Mouse (Mus musculus) embryonic stem cell, embryonic (primary cell): ENCODE measurements around the gene Smap2.

ENCODE experiments used
- CTCF ChIA-PET, 4 experiments: fragments of 300-600 bp in 2 of 4; fragments of 350-600 bp in 2 of 4; sonication (Branson Sonifier 250); formaldehyde crosslinking; loops; one replicate each; lab custom pipeline; 2022; ENCODE audit warnings: inconsistent platforms in 2 of 4; lab: Charles Lee
- POLR2A ChIA-PET, 4 experiments: fragments of 300-600 bp in 2 of 4; fragments of 350-600 bp in 2 of 4; sonication (Branson Sonifier 250); formaldehyde crosslinking; loops; one replicate each; lab custom pipeline; 2022; ENCODE audit warnings: antibody characterized with exemption in 4 of 4, inconsistent platforms in 1 of 4; lab: Charles Lee

The Smap2 gene

DNA sequence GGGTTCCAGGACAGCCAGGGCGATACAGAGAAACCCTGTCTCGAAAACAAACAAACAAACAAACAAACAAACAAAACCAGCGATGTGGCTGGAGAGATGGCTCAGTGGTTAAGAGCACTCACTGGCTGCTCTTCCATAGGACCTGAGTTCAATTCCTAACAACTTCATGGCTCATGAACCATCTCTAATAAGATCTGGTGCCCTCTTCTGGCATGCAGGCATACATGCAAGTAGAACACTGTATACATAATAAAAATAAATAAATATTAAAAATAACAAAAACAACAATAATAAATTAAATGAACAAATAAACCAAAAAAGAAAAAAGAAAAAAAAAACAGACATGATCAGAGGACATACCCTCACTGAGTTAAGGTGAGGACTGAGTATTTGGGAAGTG, 12.6 kb upstream of the Smap2 start:
- POLR2A ChIA-PET: interaction anchor here in 1 of 4 experiments (1.0 to 1.6 kb wide), 3 partner anchors 10 to 13 kb away, joined by 3 to 6 read pairs (median 5); partner anchors contain the start of gene Col9a2
- CTCF ChIA-PET: interaction anchor here in 2 of 4 experiments (1.6 to 2.1 kb wide), 3 partner anchors 13 to 198 kb away, joined by 7 to 29 read pairs (median 18); partner anchors contain the start of gene Smap2 (in 1 of the 2)

DNA sequence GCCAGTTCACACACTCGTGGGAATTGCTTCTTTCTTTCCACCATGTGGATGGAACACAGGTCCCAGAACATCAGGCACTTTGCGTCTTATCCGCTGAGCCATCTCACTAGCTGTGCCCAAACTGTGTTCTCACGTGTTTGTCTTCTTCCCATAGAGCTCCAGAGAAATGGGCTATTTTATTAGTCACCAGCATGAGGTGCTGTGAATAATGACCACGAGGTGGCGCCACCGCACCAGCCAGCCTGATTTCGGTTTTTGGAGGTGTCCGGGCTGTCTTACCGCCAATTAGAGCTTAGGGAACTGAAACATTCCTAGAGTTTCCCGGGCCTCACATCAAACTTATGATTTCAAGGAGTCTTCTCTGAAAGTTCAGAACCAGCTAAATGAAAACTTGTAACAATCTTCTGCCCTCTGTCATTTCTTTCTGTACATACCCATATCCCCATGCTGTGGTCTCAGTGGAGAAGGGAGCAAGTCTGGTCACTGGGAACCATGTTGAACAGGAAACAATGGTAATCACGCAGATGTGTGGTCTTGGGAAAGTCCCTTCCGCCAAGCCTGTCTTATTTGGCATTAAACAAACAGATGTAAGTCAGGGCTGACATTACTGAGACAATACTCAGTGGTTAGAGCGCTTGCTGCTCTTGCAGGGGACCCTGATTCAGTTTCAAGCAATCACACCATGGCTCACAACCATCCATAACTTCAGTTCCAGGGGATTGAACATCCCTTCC, 11.8 kb upstream of the Smap2 start:
- ChIA-PET CTCF (interaction anchor here (0.5 to 2.1 kb wide), 51 partner anchors 9 to 1753 kb away, joined by 3 to 29 read pairs (median 5); partner anchors contain the start of genes Smap2 (in 4 of the 4), Col9a2 (in 3 of the 4), Ctps (in 1 of the 4) and Exo5 (in 1 of the 4)), POLR2A (interaction anchor here in 3 of 4 experiments (0.6 to 3.0 kb wide), 17 partner anchors 9 to 460 kb away, joined by 3 to 23 read pairs (median 3); partner anchors contain the start of genes Exo5 (in 2 of the 3), Smap2 (in 2 of the 3), Col9a2 (in 1 of the 3) and Zmpste24 (in 1 of the 3))

DNA sequence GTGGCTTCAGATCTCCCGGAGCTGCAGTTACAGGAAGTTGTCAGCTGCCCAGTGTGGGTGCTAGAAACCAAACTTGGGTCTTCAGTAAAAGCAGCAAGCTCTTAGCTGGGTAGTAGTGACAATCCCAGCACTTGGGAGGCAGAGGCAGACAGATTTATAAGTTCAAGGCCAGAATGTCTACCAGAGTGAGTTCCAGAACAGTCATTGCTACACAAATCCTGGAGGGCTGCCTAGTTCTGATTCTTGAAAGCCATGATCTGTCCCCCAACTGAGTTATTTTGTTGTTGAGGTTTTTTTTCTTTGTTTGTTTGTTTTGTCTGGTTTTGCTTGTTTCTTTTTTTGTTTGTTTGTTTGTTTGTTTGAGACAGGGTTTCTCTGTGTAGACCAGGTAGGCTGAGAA, 11.1 kb upstream of the Smap2 start:
- ChIA-PET POLR2A (interaction anchor here in 3 of 4 experiments (0.6 to 3.0 kb wide), 14 partner anchors 8 to 459 kb away, joined by 3 to 23 read pairs (median 4); partner anchors contain the start of genes Exo5 (in 2 of the 3), Smap2 (in 2 of the 3) and Zmpste24 (in 1 of the 3)), CTCF (interaction anchor here (0.5 to 2.1 kb wide), 47 partner anchors 8 to 798 kb away, joined by 3 to 29 read pairs (median 5); partner anchors contain the start of genes Smap2 (in 4 of the 4), Col9a2 (in 2 of the 4), Ctps (in 1 of the 4) and Exo5 (in 1 of the 4))

GRCm38 (mm10) chr4:121025681-121026080, 8.6 kb upstream of the Smap2 start:
- POLR2A ChIA-PET: interaction anchor here in 2 of 4 experiments (0.6 to 1.5 kb wide), 3 partner anchors 10 to 96 kb away, joined by 3 to 4 read pairs (median 3); no protein-coding TSS in a partner anchor
- CTCF ChIA-PET: interaction anchor here in 2 of 4 experiments (0.9 to 1.2 kb wide), 2 partner anchors 9 to 202 kb away, joined by 3 to 4 read pairs; partner anchors contain the start of gene Smap2 (in 1 of the 2)

GRCm38 (mm10) chr4:121023941-121024340, 6.9 kb upstream of the Smap2 start:
- POLR2A ChIA-PET: interaction anchor here in 1 of 4 experiments (0.6 to 0.9 kb wide), 3 partner anchors 10 to 372 kb away, joined by 3 to 4 read pairs (median 3); no protein-coding TSS in a partner anchor
- CTCF ChIA-PET: interaction anchor here in 1 of 4 experiments (0.7 to 0.9 kb wide), 2 partner anchors 173 to 331 kb away, joined by 3 read pairs; no protein-coding TSS in a partner anchor

DNA sequence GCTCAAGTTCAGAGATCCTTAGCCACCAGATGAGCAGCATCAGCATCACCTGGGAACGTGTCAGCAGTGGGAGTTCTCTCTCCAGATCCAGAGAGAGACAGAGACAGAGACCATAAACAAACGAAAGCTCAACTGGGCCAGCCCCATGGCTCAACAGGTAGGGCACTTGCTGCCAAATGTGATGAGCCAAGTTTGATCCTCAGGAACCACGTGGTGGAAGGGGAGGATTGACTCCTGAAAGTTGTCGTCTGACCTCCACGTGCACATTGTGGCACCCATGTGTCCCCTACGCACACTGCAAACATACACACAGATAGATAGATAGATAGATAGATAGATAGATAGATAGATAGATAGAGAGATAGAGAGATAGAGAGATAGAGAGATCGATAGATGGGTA, 6.4 kb upstream of the Smap2 start:
- POLR2A ChIA-PET: interaction anchor here in 1 of 4 experiments (0.9 kb wide), 1 partner anchor 19 kb away, joined by 4 read pairs; no protein-coding TSS in a partner anchor
- CTCF ChIA-PET: no interaction called here

- ChIA-PET POLR2A (interaction anchor here in 2 of 4 experiments (0.6 to 2.1 kb wide), 8 partner anchors 10 to 217 kb away, joined by 3 to 9 read pairs (median 4); partner anchors contain the start of genes Col9a2 (in 1 of the 2) and Exo5 (in 1 of the 2)), CTCF (interaction anchor here in 2 of 4 experiments (0.7 kb wide), 2 partner anchors 34 to 220 kb away, joined by 7 to 9 read pairs; no protein-coding TSS in a partner anchor)
These were observed 4.9 kb upstream of the Smap2 start for GRCm38 (mm10) chr4:121021911-121022310.

DNA sequence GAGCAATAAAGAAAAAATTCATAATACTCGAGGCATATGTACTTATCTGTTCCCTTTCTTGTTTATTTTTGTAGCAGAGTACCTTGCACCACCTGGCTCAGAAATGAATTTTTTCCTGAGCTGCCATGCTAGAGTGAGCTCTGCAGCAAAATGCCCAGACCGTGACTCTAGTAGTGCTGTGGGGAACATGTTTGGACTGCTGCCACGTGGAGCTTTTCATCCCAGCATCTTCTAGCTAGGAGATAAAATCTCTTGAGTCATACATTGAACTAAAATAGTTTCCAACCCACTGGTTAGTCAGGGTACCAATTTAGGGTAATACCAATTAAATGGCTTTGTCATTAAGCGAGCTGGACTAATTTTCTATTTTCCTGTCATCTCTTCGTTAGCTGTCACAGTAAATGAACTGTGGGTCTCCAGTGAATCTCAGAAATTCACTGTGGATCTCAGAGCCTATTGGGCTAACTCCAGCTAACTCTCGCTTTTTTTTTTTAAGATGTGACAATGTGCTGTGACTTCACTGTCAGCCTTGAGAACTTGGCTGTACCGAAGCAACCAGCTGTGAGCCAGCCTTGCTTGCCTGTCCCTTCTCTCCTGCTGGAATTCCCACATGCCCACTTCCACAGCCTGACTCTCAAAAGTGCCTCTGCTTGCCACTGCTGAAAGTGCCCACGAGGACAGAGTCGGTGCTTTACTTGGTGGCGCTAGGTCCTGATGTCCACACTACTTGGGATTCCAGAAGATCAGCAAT, 3.2 kb upstream of the Smap2 start:
- ChIA-PET CTCF (interaction anchor here in 3 of 4 experiments (0.6 to 2.2 kb wide), 3 partner anchors 8 to 399 kb away, joined by 4 to 12 read pairs (median 10); no protein-coding TSS in a partner anchor), POLR2A (interaction anchor here in 1 of 4 experiments (1.4 to 1.6 kb wide), 2 partner anchors 9 to 10 kb away, joined by 4 to 6 read pairs; no protein-coding TSS in a partner anchor)

- CTCF ChIA-PET: interaction anchor here in 3 of 4 experiments (0.6 to 3.0 kb wide), 3 partner anchors 10 to 14 kb away, joined by 3 to 26 read pairs (median 17); no protein-coding TSS in a partner anchor
- POLR2A ChIA-PET: interaction anchor here in 2 of 4 experiments (0.7 to 3.8 kb wide), 7 partner anchors 9 to 194 kb away, joined by 3 to 23 read pairs (median 4); partner anchors contain the start of genes Zfp69 (in 2 of the 2) and Exo5 (in 1 of the 2)
These were observed 1.2 kb upstream of the Smap2 start for GRCm38 (mm10) chr4:121018250-121018649.

- POLR2A ChIA-PET: interaction anchor here (0.6 to 3.8 kb wide), 40 partner anchors 7 to 1870 kb away, joined by 3 to 23 read pairs (median 3); partner anchors contain the start of genes Exo5 (in 2 of the 4), Zfp69 (in 2 of the 4), Cap1 (in 1 of the 4) and Col9a2 (in 1 of the 4)
- CTCF ChIA-PET: interaction anchor here (0.6 to 3.0 kb wide), 28 partner anchors 9 to 830 kb away, joined by 3 to 26 read pairs (median 4); partner anchors contain the start of genes Col9a2 (in 1 of the 4), Tmco2 (in 1 of the 4) and Zfp69 (in 1 of the 4)
These were observed 787 bp downstream of the Smap2 start for GRCm38 (mm10) chr4:121016021-121016898.

DNA sequence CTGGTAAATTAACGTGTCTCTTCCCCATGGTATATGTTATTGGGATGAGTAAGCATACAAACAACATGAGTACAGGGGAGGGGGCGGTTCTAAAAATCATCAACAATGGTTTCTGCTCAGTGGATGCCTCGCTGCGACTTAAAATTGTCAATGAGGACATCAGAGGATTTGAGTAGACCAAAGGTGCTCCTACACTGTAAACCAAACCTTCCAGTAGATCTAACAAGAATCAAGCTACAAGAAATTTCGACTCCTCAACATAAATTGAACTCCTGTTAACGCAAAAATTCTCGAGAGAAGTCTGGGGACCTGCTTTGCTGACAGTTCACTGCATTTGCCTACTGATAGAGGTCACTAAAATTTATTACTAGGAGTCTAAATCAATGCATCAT, 1.8 kb downstream of the Smap2 start:
- POLR2A ChIA-PET: interaction anchor here in 2 of 4 experiments (1.0 to 3.8 kb wide), 4 partner anchors 10 to 90 kb away, joined by 3 to 16 read pairs (median 8); partner anchors contain the start of gene Exo5 (in 1 of the 2)
- CTCF ChIA-PET: interaction anchor here in 1 of 4 experiments (2.7 kb wide), 1 partner anchor 12 kb away, joined by 16 read pairs; no protein-coding TSS in a partner anchor

GRCm38 (mm10) chr4:121014594-121015267, 2.3 kb downstream of the Smap2 start:
- ChIA-PET CTCF (no interaction called here), POLR2A (interaction anchor here in 1 of 4 experiments (0.9 to 3.8 kb wide), 3 partner anchors 9 to 27 kb away, joined by 3 to 16 read pairs (median 3); no protein-coding TSS in a partner anchor)

DNA sequence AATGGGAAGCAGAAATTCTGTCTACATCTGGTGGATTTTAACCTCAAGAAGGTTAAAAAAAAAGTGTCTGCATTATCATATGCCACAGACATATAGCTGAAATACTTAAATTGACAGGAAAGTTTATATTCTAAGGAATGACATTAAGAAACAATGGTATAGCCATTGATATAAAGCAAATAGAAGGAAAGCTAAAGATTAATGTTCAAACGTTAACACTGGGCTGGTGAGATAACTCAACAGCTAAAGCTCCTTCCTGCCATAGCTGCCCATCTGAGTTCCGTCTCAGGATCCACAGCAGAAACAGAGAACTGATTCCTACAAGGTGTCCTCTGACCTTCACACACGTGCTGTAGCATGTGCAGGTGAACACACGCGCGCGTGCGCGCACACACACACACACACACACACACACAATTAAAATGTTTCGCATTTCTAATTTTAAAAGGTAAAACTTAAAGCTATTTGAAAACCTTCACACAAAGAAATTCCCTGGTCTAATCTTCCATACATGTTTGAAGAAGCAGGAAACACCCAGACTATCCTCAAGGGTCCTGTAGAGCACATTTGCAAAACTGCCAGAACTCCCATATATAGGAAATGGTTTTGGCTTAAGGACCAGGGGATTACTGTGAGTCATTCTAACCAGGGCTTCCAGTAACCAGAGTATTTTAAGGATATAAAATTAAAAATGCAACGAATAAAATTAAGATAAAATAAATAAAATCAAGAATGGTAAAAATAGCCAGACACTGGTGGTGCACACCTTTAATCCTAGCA, 6.1 kb downstream of the Smap2 start:
- ChIA-PET CTCF (interaction anchor here in 2 of 4 experiments (0.7 to 1.0 kb wide), 5 partner anchors 18 to 40 kb away, joined by 3 to 4 read pairs (median 3); no protein-coding TSS in a partner anchor), POLR2A (interaction anchor here in 1 of 4 experiments (1.3 kb wide), 1 partner anchor 8 kb away, joined by 4 read pairs; no protein-coding TSS in a partner anchor)

DNA sequence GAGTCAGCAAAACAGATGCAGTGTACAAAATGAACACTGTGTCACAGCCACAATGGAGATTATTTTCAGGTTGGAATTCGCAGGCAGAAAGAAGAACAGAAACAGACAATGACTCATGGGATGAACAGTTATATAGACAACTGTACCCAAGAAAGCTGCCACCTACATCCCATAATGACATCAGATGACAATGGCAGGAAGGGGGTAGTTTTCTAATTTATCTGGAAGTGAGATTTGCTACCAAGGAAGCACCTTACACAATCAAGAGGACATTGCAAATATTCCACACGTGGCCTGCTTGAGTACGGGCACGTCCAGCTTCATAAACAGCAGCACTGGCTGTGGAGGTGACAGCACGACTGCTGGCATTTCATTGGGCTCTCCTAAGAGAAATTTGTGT, 7.9 kb downstream of the Smap2 start:
- CTCF ChIA-PET: interaction anchor here in 1 of 4 experiments (0.5 to 0.7 kb wide), 2 partner anchors 20 to 198 kb away, joined by 3 to 4 read pairs; no protein-coding TSS in a partner anchor

More for the DNA sequence above, 7.9 kb downstream of the Smap2 start:
- POLR2A ChIA-PET: interaction anchor here in 2 of 4 experiments (0.5 to 1.1 kb wide), 4 partner anchors 8 to 195 kb away, joined by 3 read pairs; partner anchors contain the start of gene Smap2 (in 2 of the 2)
